Mouse (Mus musculus): ENCODE measurements at regions not wholly inside any gene's neighbourhood (a gene's known extent, or its start where the extent isn't known, plus 50 kb on each side); places are given as distances from the start of the nearest gene placed in this dataset.

- DNase-seq (ENCODE audit: extremely low read depth, low read depth, low spot score), result no peak
Observed at GRCm38 (mm10) chr10:92097081-92097480, 625.1 kb downstream of the Nedd1 start.

- DNase-seq (ENCODE audit: extremely low read depth, low read depth, low spot score), result no peak
Observed at GRCm38 (mm10) chr10:92091480-92092395, 630.5 kb downstream of the Nedd1 start.

GRCm38 (mm10) chr10:92082111-92082510 lies 640.1 kb downstream of the Nedd1 start:
- DNase-seq (ENCODE audit: extremely low read depth, low read depth, low spot score), result no peak

GRCm38 (mm10) chr10:92081199-92081598 lies 641.0 kb downstream of the Nedd1 start:
- no peak for DNase-seq (ENCODE audit: extremely low read depth, low read depth, low spot score)

- no peak for DNase-seq (ENCODE audit: extremely low read depth, low read depth, low spot score)
Observed at GRCm38 (mm10) chr10:92079421-92079820, 642.8 kb downstream of the Nedd1 start.

- no peak for DNase-seq (ENCODE audit: extremely low read depth, low read depth, low spot score)
Observed at GRCm38 (mm10) chr10:92077291-92077690, 644.9 kb downstream of the Nedd1 start.

- DNase-seq (ENCODE audit: extremely low read depth, low read depth, low spot score), result no peak
Observed at GRCm38 (mm10) chr10:92076754-92077153, 645.5 kb downstream of the Nedd1 start.

- no peak for DNase-seq (ENCODE audit: extremely low read depth, low read depth, low spot score)
Observed at GRCm38 (mm10) chr10:92075469-92075868, 646.8 kb downstream of the Nedd1 start.

GRCm38 (mm10) chr10:92074698-92075394 lies 647.4 kb downstream of the Nedd1 start:
- no peak for DNase-seq (ENCODE audit: extremely low read depth, low read depth, low spot score)

- DNase-seq (ENCODE audit: extremely low read depth, low read depth, low spot score), result no peak
Observed at GRCm38 (mm10) chr10:92073873-92074390, 648.3 kb downstream of the Nedd1 start.

GRCm38 (mm10) chr10:92044783-92045182 lies 677.4 kb downstream of the Nedd1 start:
- no peak for DNase-seq (ENCODE audit: extremely low read depth, low read depth, low spot score)

- DNase-seq (ENCODE audit: extremely low read depth, low read depth, low spot score), result peak; percentile 7
Observed at GRCm38 (mm10) chr10:92036176-92036575, 686.0 kb downstream of the Nedd1 start.

- DNase-seq (ENCODE audit: extremely low read depth, low read depth, low spot score), result no peak
Observed at GRCm38 (mm10) chr10:92030221-92030620, 692.0 kb downstream of the Nedd1 start.

GRCm38 (mm10) chr10:92024203-92024602 lies 698.0 kb downstream of the Nedd1 start:
- DNase-seq (ENCODE audit: extremely low read depth, low read depth, low spot score), result no peak

- DNase-seq (ENCODE audit: extremely low read depth, low read depth, low spot score), result no peak
Observed at GRCm38 (mm10) chr10:92021036-92021435, 701.2 kb downstream of the Nedd1 start.

- DNase-seq (ENCODE audit: extremely low read depth, low read depth, low spot score), result no peak
Observed at GRCm38 (mm10) chr10:92009551-92009950, 712.7 kb downstream of the Nedd1 start.

- no peak for DNase-seq (ENCODE audit: extremely low read depth, low read depth, low spot score)
Observed at GRCm38 (mm10) chr10:92007891-92008290, 714.3 kb downstream of the Nedd1 start.

- no peak for DNase-seq (ENCODE audit: extremely low read depth, low read depth, low spot score)
Observed at GRCm38 (mm10) chr10:92006467-92006866, 715.8 kb downstream of the Nedd1 start.

GRCm38 (mm10) chr10:91991040-91991439 lies 731.2 kb downstream of the Nedd1 start:
- DNase-seq (ENCODE audit: extremely low read depth, low read depth, low spot score), result no peak

- DNase-seq (ENCODE audit: extremely low read depth, low read depth, low spot score), result no peak
Observed at GRCm38 (mm10) chr10:91988364-91988763, 733.9 kb downstream of the Nedd1 start.

- no peak for DNase-seq (ENCODE audit: extremely low read depth, low read depth, low spot score)
Observed at GRCm38 (mm10) chr10:91979841-91980240, 742.4 kb downstream of the Nedd1 start.

- DNase-seq (ENCODE audit: extremely low read depth, low read depth, low spot score), result no peak
Observed at GRCm38 (mm10) chr10:91971951-91972350, 750.3 kb downstream of the Nedd1 start.
